Mouse (Mus musculus) kidney, adult 2 months (tissue): ENCODE measurements around the gene Btn1a1.

Source experiments
- CTCF ChIP-seq: fragments of 200-500 bp; conservative IDR thresholded peaks from 2 replicates; pipeline ENCODE4 v1.5.1; 2011; ENCODE audit warnings: low read depth, mild to moderate bottlenecking, control low read depth, low read length, moderate library complexity, mixed read lengths; ENCODE audit not compliant: insufficient read depth, insufficient read length
- POLR2A ChIP-seq: fragments of 200-500 bp; IDR thresholded peaks from one replicate; pipeline ENCODE4 v1.6.1; 2011; ENCODE audit warnings: low read depth, low read length, control low read depth

DNA sequence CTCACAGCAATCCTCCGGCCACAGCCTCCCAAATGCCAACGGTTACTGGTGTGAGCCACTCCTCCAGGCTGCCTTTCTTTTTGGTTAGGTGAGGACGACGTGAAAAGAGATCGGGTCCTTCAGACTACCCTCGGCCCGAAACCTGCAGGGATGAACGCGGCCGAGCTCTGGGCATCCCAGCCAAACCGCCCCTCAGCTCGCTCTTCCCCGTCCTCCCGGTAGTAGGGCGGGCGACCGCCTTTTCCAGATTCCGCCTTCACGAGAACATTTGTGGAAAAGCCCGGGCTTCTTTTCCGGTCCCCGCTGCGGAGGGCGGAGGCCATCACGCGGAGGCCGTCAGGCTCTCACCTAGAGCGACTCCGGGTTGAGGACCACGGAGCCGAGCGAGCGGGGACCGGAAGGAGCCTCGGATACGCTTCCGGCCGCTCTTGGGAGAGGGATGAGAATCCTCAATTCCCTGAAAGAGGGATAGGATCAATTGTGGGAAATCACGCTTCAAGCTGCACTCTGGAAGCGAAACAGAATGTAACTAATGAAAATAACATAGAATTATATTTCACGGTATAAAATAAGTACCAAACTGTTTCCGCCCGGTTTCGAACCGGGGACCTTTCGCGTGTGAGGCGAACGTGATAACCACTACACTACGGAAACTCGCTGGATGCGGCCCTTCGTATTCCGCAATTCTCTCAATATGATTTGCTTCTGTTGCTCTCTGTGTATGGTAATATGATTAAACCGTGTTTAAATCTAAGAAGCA, 20.0 kb downstream of the Btn1a1 start:
- no peak for TF ChIP-seq POLR2A
- TF ChIP-seq CTCF: no peak
